8 mouse cellular contexts compared by ENCODE assay signal in genomic region chr2:51972641-51973409, GRCm38 (mm10). TPM values are rescaled to one million over a fixed set of nuclear protein-coding genes. Genes with fewer than 3 reads are reported as not detected.
DNase-seq lines count a peak whose midpoint lies in the region; ATAC-seq lines count a peak whose summit lies in the region.

No protein-coding gene starts in this region.

- H3K27ac ChIP-seq in hindbrain, embryonic 14.5 days: peak overlapping the region; percentile 54; the same call in 1 of the 2 replicates
- H3K27ac ChIP-seq in macrophage: peak overlapping the region; percentile 75

- peaks cover 5% of the 10 kb centered on the region; the same call in 1 of the 2 replicates for H3K27me3 ChIP-seq in hindbrain, embryonic 14.5 days (ENCODE audit: control insufficient read depth, insufficient read depth, low read length)

- no peaks in the 10 kb centered on the region; the same call in 1 of the 2 replicates for H3K4me1 ChIP-seq in hindbrain, embryonic 14.5 days (replicated peaks; ENCODE audit: control insufficient read depth, insufficient read depth, low read length)

- DNase-seq in WW6 (ENCODE audit: low read depth, low spot score): peak; percentile 34
- DNase-seq in cerebellum, adult 8-10 months: peak; percentile 44
- peak; percentile 13 to 14 for DNase-seq in frontal cortex, postnatal 36 days (ENCODE audit: low spot score in 2 of 2)
- peak; percentile 45 for DNase-seq in hindbrain, embryonic 14.5 days (ENCODE audit: low spot score)
- DNase-seq in left cerebral cortex, adult 11 months (ENCODE audit: low spot score): peak; percentile 4
- DNase-seq in retina, postnatal 7 days (ENCODE audit: low read depth, low spot score): peak; percentile 33
- DNase-seq in urinary bladder, postnatal 36 days (ENCODE audit: low spot score in 2 of 2): peak; percentile 39 to 42

- H3K9me3 ChIP-seq in hindbrain, embryonic 14.5 days (ENCODE audit: control insufficient read depth, low read length): no peaks in the 10 kb centered on the region

- H3K4me3 ChIP-seq in hindbrain, embryonic 14.5 days (replicated peaks; ENCODE audit: low read length): peak overlapping the region; percentile 58
- peak overlapping the region; percentile 43 for H3K4me3 ChIP-seq in macrophage (ENCODE audit: inconsistent target)

- H3K9ac ChIP-seq in hindbrain, embryonic 14.5 days: peak overlapping the region; percentile 62

- H3K4me2 ChIP-seq in hindbrain, embryonic 14.5 days (replicated peaks): peak overlapping the region; percentile 95

- ATAC-seq in hindbrain, embryonic 14.5 days (ENCODE audit: low FRiP score): peak; percentile 62; the same call in 1 of the 2 replicates

- peaks cover 41% of the 10 kb centered on the region; the same call in 1 of the 2 replicates for H3K79me2 ChIP-seq in macrophage (ENCODE audit: inconsistent target)

- 4% methylated on average over 39 of the region's 40 CpGs for WGBS in hindbrain, embryonic 14.5 days
- WGBS in macrophage (ENCODE audit: missing documents): 5% methylated on average over 40 of the region's 40 CpGs

- no peaks in the 10 kb centered on the region for H3K36me3 ChIP-seq in hindbrain, embryonic 14.5 days (replicated peaks; ENCODE audit: control insufficient read depth, insufficient read depth)
- no peaks in the 10 kb centered on the region for H3K36me3 ChIP-seq in macrophage (ENCODE audit: inconsistent target)

RNA-seq across cellular contexts. Expression of gene Nmi, which starts 0.5 kb away (rescaled TPM):
- 4.5 and 4.7 TPM in 2 replicates for polyA plus RNA-seq in hindbrain, embryonic 14.5 days (2014; fragmentation: Nextera tagmentation; extraction: Ambion mirVana)
- total RNA-seq in macrophage (2018; cell fraction: chromatin; rRNA removed): 10 to 100 TPM in 22 of 26 experiments, 1 to 10 TPM in 4; 3.1 to 77.4 (median 40.2) TPM
- total RNA-seq in macrophage (2018; cell fraction: cytosol; rRNA removed): 100 to 1,000 TPM in 1 of 26 experiments, 10 to 100 TPM in 25; 21.1 to 103 (median 56.9) TPM
- 10 to 100 TPM in 24 of 26 experiments, 1 to 10 TPM in 2; 6.9 to 75.9 (median 39.1) TPM for total RNA-seq in macrophage (2018; cell fraction: nucleus; rRNA removed)
- 33.1 to 51.7 TPM (median 44.5 TPM) in 3 replicates for polyA plus RNA-seq in macrophage (2018)

RNA-seq across cellular contexts. Expression of gene Rbm43, which starts 37.9 kb away (rescaled TPM):
- 7.5 and 8.6 TPM in 2 replicates for polyA plus RNA-seq in hindbrain, embryonic 14.5 days (2014; fragmentation: Nextera tagmentation; extraction: Ambion mirVana)
- total RNA-seq in macrophage (2018; cell fraction: chromatin; rRNA removed): 10 to 100 TPM in 18 of 26 experiments, 1 to 10 TPM in 8; 1.6 to 54.8 (median 20.7) TPM
- total RNA-seq in macrophage (2018; cell fraction: cytosol; rRNA removed): 10 to 100 TPM; 13.5 to 52.0 (median 33.7) TPM
- 10 to 100 TPM in 22 of 26 experiments, 1 to 10 TPM in 4; 6.1 to 53.2 (median 32.9) TPM for total RNA-seq in macrophage (2018; cell fraction: nucleus; rRNA removed)
- polyA plus RNA-seq in macrophage (2018): 19.9 to 30.6 TPM (median 22.3 TPM) in 3 replicates

Comparison
In these comparisons a context has a peak if more than half of its experiments do, and no peak if none do; other contexts are left out.
1. Peak in every context shown above with its lines: DNase-seq, ATAC-seq, H3K4me3 ChIP-seq and H3K27ac ChIP-seq.